Mouse (Mus musculus) myocyte (in vitro differentiated cells): ENCODE measurements around the gene Max.

Source experiments
- E2F4 ChIP-seq: IDR thresholded peaks from one replicate; pipeline ENCODE4 v1.6.1; 2011; ENCODE audit warnings: mild to moderate bottlenecking, control low read depth, moderate library complexity; ENCODE audit not compliant: insufficient read depth
- MAX ChIP-seq: IDR thresholded peaks from one replicate; pipeline ENCODE4 v1.6.1; 2011; ENCODE audit warnings: low read depth, mild to moderate bottlenecking, control low read depth
- MYOD1 ChIP-seq, 3 experiments: IDR thresholded peaks; one replicate each; pipeline ENCODE4 v1.6.1; 2011; ENCODE audit warnings: control low read depth in 2 of 3, low read depth in 2 of 3, mild to moderate bottlenecking in 2 of 3, moderate library complexity in 1 of 3; ENCODE audit not compliant: insufficient read length in 2 of 3, control insufficient read depth in 1 of 3
- MYOG ChIP-seq, 3 experiments: IDR thresholded peaks; one replicate each; pipeline ENCODE4 v1.6.1; 2011; ENCODE audit warnings: control low read depth in 2 of 3, low read depth in 2 of 3, mild to moderate bottlenecking in 2 of 3; ENCODE audit not compliant: insufficient read length in 2 of 3, control insufficient read depth in 1 of 3, insufficient read depth in 1 of 3
- POLR2A ChIP-seq: IDR thresholded peaks from one replicate; pipeline ENCODE4 v1.6.1; 2011; ENCODE audit warnings: low read depth, mild to moderate bottlenecking, control low read depth, moderate library complexity; ENCODE audit not compliant: insufficient read length
- POLR2AphosphoS2 ChIP-seq: IDR thresholded peaks from one replicate; pipeline ENCODE4 v1.6.1; 2011; ENCODE audit warnings: low read depth, control low read depth; ENCODE audit not compliant: insufficient read length
- SRF ChIP-seq: IDR thresholded peaks from one replicate; pipeline ENCODE4 v1.6.1; 2011; ENCODE audit warnings: low read depth; ENCODE audit not compliant: control insufficient read depth, insufficient read length
- TCF12 ChIP-seq: IDR thresholded peaks from one replicate; pipeline ENCODE4 v1.6.1; 2011; ENCODE audit warnings: mild to moderate bottlenecking, control low read depth; ENCODE audit not compliant: poor library complexity, insufficient read depth, severe bottlenecking
- TCF3 ChIP-seq: IDR thresholded peaks from one replicate; pipeline ENCODE4 v1.6.1; 2011; ENCODE audit warnings: low read depth, control low read depth; ENCODE audit not compliant: insufficient read length
- USF1 ChIP-seq: IDR thresholded peaks from one replicate; pipeline ENCODE4 v1.6.1; 2011; ENCODE audit warnings: low read depth, mild to moderate bottlenecking, control low read depth, moderate library complexity

DNA sequence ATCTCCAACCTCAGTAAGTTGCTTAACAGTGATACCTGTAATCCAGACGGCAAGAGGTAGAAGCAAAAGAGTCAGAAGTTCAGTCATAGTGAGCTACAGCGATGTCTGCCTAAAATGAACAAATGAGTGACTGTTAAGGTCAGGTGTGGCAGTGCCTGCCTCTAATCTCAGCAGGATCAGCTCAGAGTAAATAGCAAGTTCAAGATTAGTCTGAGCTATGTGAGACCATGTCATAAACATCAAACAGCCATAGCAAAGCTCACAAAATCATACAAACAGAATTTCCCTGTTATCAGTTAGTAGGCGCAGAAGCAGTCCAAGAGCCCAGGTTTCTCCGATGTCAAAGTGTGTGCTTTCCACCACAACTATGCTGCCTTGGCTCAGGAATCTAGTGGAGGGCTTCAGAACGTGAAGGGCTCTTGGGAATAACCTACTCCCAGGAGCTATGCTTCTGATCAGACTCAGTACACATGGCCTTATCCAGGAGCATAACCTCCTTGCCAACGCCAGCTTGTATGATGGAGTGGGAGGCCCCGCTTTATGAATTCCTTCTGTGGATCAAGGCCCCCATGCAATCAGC is 9.7 kb upstream of the Max start:
- no peak for TF ChIP-seq POLR2AphosphoS2
- no peak for TF ChIP-seq POLR2A
- no peak for TF ChIP-seq TCF12
- TF ChIP-seq E2F4: no peak
- no peak for TF ChIP-seq SRF
- TF ChIP-seq MAX: no peak
- TF ChIP-seq MYOG (IDR thresholded peaks at IDR 0.05; ENCODE audit: control insufficient read depth in 1 of 3, insufficient read depth in 1 of 3, insufficient read length in 2 of 3, low read depth in 2 of 3): no peak
- no peak for TF ChIP-seq MYOD1 (IDR thresholded peaks at IDR 0.05; ENCODE audit: control insufficient read depth in 1 of 3, insufficient read length in 2 of 3, low read depth in 2 of 3)
- TF ChIP-seq USF1: no peak
- no peak for TF ChIP-seq TCF3
